9 mouse cellular contexts compared by ENCODE assay signal in the genomic region with DNA sequence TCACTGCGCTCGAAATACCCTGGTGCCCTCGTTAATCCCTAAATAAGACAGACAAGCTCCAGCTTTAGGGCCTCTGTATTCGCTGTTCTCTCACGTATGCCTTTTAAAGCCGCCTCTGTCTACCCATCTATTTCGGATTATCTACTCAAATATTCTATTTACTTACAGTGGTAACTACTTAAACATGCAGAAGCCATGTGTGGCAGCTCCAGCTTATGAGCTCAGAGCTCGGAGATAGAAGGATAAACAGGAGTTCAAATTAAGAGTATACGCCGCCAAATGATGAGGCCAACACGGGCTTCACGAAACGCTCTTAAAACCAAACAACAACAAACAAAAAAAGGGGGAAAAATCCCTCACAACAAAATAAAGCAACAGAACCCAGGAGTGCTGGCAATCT. TPM values are rescaled to one million over a fixed set of nuclear protein-coding genes. Genes with fewer than 3 reads are reported as not detected.
DNase-seq lines count a peak whose midpoint lies in the region; ATAC-seq and TF ChIP-seq lines count a peak whose summit lies in the region.
"Had no signal": no experiment of that assay in that cellular context is flagged by ENCODE, and none has a peak within 500 bp of the region (broad histone marks: within the 10 kb centered on the region; RNA-seq: fewer than 3 reads in every experiment).

No protein-coding gene starts in this region.

- no peak for DNase-seq in thymus, adult 2 months
- DNase-seq in thymus, postnatal 4 days: no peak
- no peak for DNase-seq in liver, embryonic 14.5 days (ENCODE audit: low read depth in 3 of 3, low spot score in 3 of 3)
- no peak for DNase-seq in urinary bladder, adult 18-20 months (ENCODE audit: low spot score in 2 of 2)
- no peak for DNase-seq in cerebellum, postnatal 10 days
- DNase-seq in right cerebral cortex, adult 18-20 months: no peak

- 4% methylated on average over 13 of the region's 13 CpGs for WGBS in thymus, adult 2 months
- WGBS in liver, embryonic 14.5 days (ENCODE audit: insufficient replicate concordance): 3% methylated on average over 13 of the region's 13 CpGs

- peaks cover 15% of the 10 kb centered on the region for H3K4me1 ChIP-seq in erythroblast, embryonic 14.5 days (ENCODE audit: control insufficient read depth)
- no peaks in the 10 kb centered on the region for H3K4me1 ChIP-seq in thymus, adult 2 months (replicated peaks; ENCODE audit: control insufficient read depth, insufficient read depth, low read length)
- peaks cover 2 to 13% of the 10 kb centered on the region in 2 experiments; a peak in 3 of 4 replicates for H3K4me1 ChIP-seq in liver, embryonic 14.5 days (replicated peaks; ENCODE audit: control insufficient read depth in 2 of 2, insufficient read depth in 2 of 2, low read length in 1 of 2)

- H3K9me3 ChIP-seq in erythroblast, embryonic 14.5 days (ENCODE audit: control insufficient read depth, low read length): no peaks in the 10 kb centered on the region
- H3K9me3 ChIP-seq in liver, embryonic 14.5 days (ENCODE audit: control insufficient read depth, low read length): no peaks in the 10 kb centered on the region

- no peak overlapping the region for H3K27ac ChIP-seq in thymus, adult 2 months (ENCODE audit: control insufficient read depth, insufficient read depth, low read length)
- no peak overlapping the region for H3K27ac ChIP-seq in liver, embryonic 14.5 days

- TF ChIP-seq POLR2A in thymus, adult 2 months (IDR thresholded peaks at IDR 0.05; ENCODE audit: control insufficient read depth, extremely low read depth, insufficient read depth, low read length, poor library complexity): no peak

- H3K27me3 ChIP-seq in erythroblast, embryonic 14.5 days (ENCODE audit: control insufficient read depth): peaks cover 27% of the 10 kb centered on the region
- no peaks in the 10 kb centered on the region for H3K27me3 ChIP-seq in thymus, adult 2 months (ENCODE audit: control insufficient read depth, insufficient read depth, low read length)
- no peaks in the 10 kb centered on the region for H3K27me3 ChIP-seq in liver, embryonic 14.5 days (ENCODE audit: control insufficient read depth, insufficient read depth, low read length)

- peak overlapping the region; percentile 77 for H3K4me2 ChIP-seq in liver, embryonic 14.5 days (ENCODE audit: low read depth)

- peak overlapping the region; percentile 72 for H3K4me3 ChIP-seq in erythroblast, embryonic 14.5 days (replicated peaks)
- H3K4me3 ChIP-seq in thymus, adult 2 months (ENCODE audit: control insufficient read depth, insufficient read depth, low read length): peak overlapping the region; percentile 98
- H3K4me3 ChIP-seq in liver, embryonic 14.5 days (ENCODE audit: insufficient read depth in 1 of 2, low read depth in 2 of 2, low read length in 2 of 2): peak overlapping the region; percentile 68 to 85

- ATAC-seq in erythroblast, adult 5-6 weeks (replicated peaks; ENCODE audit: low FRiP score, poor library complexity, severe bottlenecking): no peak
- ATAC-seq in liver, embryonic 14.5 days (ENCODE audit: insufficient read depth): no peak

- peak overlapping the region; percentile 68 for H3K9ac ChIP-seq in liver, embryonic 14.5 days (replicated peaks)

- peaks cover 10% of the 10 kb centered on the region for H3K36me3 ChIP-seq in erythroblast, embryonic 14.5 days (ENCODE audit: control insufficient read depth)
- H3K36me3 ChIP-seq in thymus, adult 2 months (ENCODE audit: control insufficient read depth, insufficient read depth, low read length): no peaks in the 10 kb centered on the region
- H3K36me3 ChIP-seq in liver, embryonic 14.5 days (replicated peaks; ENCODE audit: control insufficient read depth, insufficient read depth, low read depth): no peaks in the 10 kb centered on the region

- no peak for TF ChIP-seq CTCF in thymus, adult 2 months (IDR thresholded peaks at IDR 0.05; ENCODE audit: borderline replicate concordance, control insufficient read depth, extremely low read depth, insufficient read depth, low read length, poor library complexity)
- no peak for TF ChIP-seq CTCF in liver, embryonic 14.5 days (IDR thresholded peaks at IDR 0.05; ENCODE audit: low read depth)

- no peak for TF ChIP-seq EP300 in liver, embryonic 14.5 days (IDR thresholded peaks at IDR 0.05; ENCODE audit: low read depth)

RNA-seq across cellular contexts. Expression of gene Zscan26, which starts 0.5 kb away (rescaled TPM):
- 0.08 and 0.09 TPM in 2 replicates for polyA plus RNA-seq in erythroblast, embryonic 14.5 days (2012)
- 3.8 and 4.8 TPM in 2 replicates for total RNA-seq in erythroblast, adult 5-6 weeks (2015; ENCODE audit: low replicate concordance)
- 1.7 and 2.2 TPM in 2 replicates for total RNA-seq in erythroblast, adult 5-6 weeks (2017; ENCODE audit: low replicate concordance)
- polyA plus RNA-seq in thymus, adult 2 months (2012; rRNA removed): 8.2 and 11.3 TPM in 2 replicates
- polyA plus RNA-seq in liver, embryonic 14.5 days (2012; rRNA removed): 7.0 and 9.5 TPM in 2 replicates
- 4.2 and 4.6 TPM in 2 replicates for polyA plus RNA-seq in liver, embryonic 14.5 days (2014; fragmentation: Nextera tagmentation; extraction: Ambion mirVana)

RNA-seq across cellular contexts. Expression of gene Pgbd1, which starts 12.2 kb away (rescaled TPM):
- 0.04 and 0.05 TPM in 2 replicates for polyA plus RNA-seq in erythroblast, embryonic 14.5 days (2012)
- not detected in 2 replicates for total RNA-seq in erythroblast, adult 5-6 weeks (2015; ENCODE audit: low replicate concordance)
- total RNA-seq in erythroblast, adult 5-6 weeks (2017; ENCODE audit: low replicate concordance): 1.1 TPM in 1 of 2 replicates, not detected in the other
- polyA plus RNA-seq in thymus, adult 2 months (2012; rRNA removed): 0.36 and 0.55 TPM in 2 replicates
- 0.94 and 1.3 TPM in 2 replicates for polyA plus RNA-seq in liver, embryonic 14.5 days (2012; rRNA removed)
- polyA plus RNA-seq in liver, embryonic 14.5 days (2014; fragmentation: Nextera tagmentation; extraction: Ambion mirVana): 1.2 and 2.0 TPM in 2 replicates

RNA-seq across cellular contexts. Expression of gene Nkapl, which starts 15.3 kb away (rescaled TPM):
- 0.37 and 0.41 TPM in 2 replicates for polyA plus RNA-seq in erythroblast, embryonic 14.5 days (2012)
- total RNA-seq in erythroblast, adult 5-6 weeks (2015; ENCODE audit: low replicate concordance): 1.3 TPM in 1 of 2 replicates, not detected in the other
- total RNA-seq in erythroblast, adult 5-6 weeks (2017; ENCODE audit: low replicate concordance): not detected in 2 replicates
- 0.11 and 0.12 TPM in 2 replicates for polyA plus RNA-seq in thymus, adult 2 months (2012; rRNA removed)
- polyA plus RNA-seq in liver, embryonic 14.5 days (2012; rRNA removed): 0.19 and 0.25 TPM in 2 replicates
- 0.40 and 0.65 TPM in 2 replicates for polyA plus RNA-seq in liver, embryonic 14.5 days (2014; fragmentation: Nextera tagmentation; extraction: Ambion mirVana)

RNA-seq across cellular contexts. Expression of gene Zkscan4, which starts 25.7 kb away (rescaled TPM):
- polyA plus RNA-seq in erythroblast, embryonic 14.5 days (2012): 0.01 TPM in 1 of 2 replicates, not detected in the other
- total RNA-seq in erythroblast, adult 5-6 weeks (2015; ENCODE audit: low replicate concordance): not detected in 2 replicates
- not detected in 2 replicates for total RNA-seq in erythroblast, adult 5-6 weeks (2017; ENCODE audit: low replicate concordance)
- polyA plus RNA-seq in thymus, adult 2 months (2012; rRNA removed): 0.18 and 0.26 TPM in 2 replicates
- polyA plus RNA-seq in liver, embryonic 14.5 days (2012; rRNA removed): 0.16 and 0.21 TPM in 2 replicates
- polyA plus RNA-seq in liver, embryonic 14.5 days (2014; fragmentation: Nextera tagmentation; extraction: Ambion mirVana): 0.19 and 0.30 TPM in 2 replicates

RNA-seq across cellular contexts. Expression of gene Gm10065, which starts 26.2 kb away (rescaled TPM):
- not detected in 2 replicates for polyA plus RNA-seq in erythroblast, embryonic 14.5 days (2012)
- total RNA-seq in erythroblast, adult 5-6 weeks (2015; ENCODE audit: low replicate concordance): not detected in 2 replicates
- not detected in 2 replicates for total RNA-seq in erythroblast, adult 5-6 weeks (2017; ENCODE audit: low replicate concordance)
- polyA plus RNA-seq in thymus, adult 2 months (2012; rRNA removed): not detected in 2 replicates
- polyA plus RNA-seq in liver, embryonic 14.5 days (2012; rRNA removed): not detected in 2 replicates
- polyA plus RNA-seq in liver, embryonic 14.5 days (2014; fragmentation: Nextera tagmentation; extraction: Ambion mirVana): not detected in 2 replicates
- polyA plus RNA-seq: gonadal fat pad, adult 2 months had no signal
